In genomic region chr4:95089968-95090367, GRCm38 (mm10) we compare ENCODE assay signal across 11 mouse cellular contexts.
"Had no signal": no experiment of that assay in that cellular context is flagged by ENCODE, and none has a peak within 500 bp of the region (broad histone marks: within the 10 kb centered on the region; RNA-seq: fewer than 3 reads in every experiment).

No protein-coding gene starts in this region.

- ATAC-seq: hindbrain, postnatal 0 days; intestine, embryonic 15.5 days; intestine, postnatal 0 days had no signal

- DNase-seq: gastrocnemius, postnatal 14 days; gastrocnemius, postnatal 36 days; heart, adult 18-20 months; heart, postnatal 10 days; kidney, adult 8-10 months; kidney, postnatal 25 days; kidney, postnatal 4 days; liver had no signal
